Mouse (Mus musculus) neutrophil, adult 59 days (primary cell): Measurements from ENCODE around the gene Entr1. TPM values are rescaled to one million over a fixed set of nuclear protein-coding genes. Genes with fewer than 3 reads are reported as not detected.

ENCODE experiments used
- total RNA-seq, 2 experiments: library from RNA; stranded (reverse); gene quantifications; 1 replicate in 1 of 2; 2 replicates in 1 of 2; pipeline ENCODE4 v1.2.4; 2023

Entr1 gene
- total RNA-seq: 100 to 1,000 TPM in 1 of 2 experiments, 10 to 100 TPM in 1; 96.3 to 106 TPM

GRCm38 (mm10) chr2:26389154-26389690 lies at the start of gene Entr1, which contains the start of gene Pmpca:
Gene Entr1 (minus strand): TSS chr2:26389316.
Gene Pmpca (plus strand): TSS chr2:26389339.

GRCm38 (mm10) chr2:26408515-26409356 lies 19.6 kb upstream of the Entr1 start, which contains the start of gene Inpp5e:
Gene Inpp5e (minus strand): TSS chr2:26409203.

GRCm38 (mm10) chr2:26380131-26380771 lies 8.9 kb downstream of the Entr1 start, which contains the start of gene Snapc4:
Gene Snapc4 (minus strand): TSS chr2:26380653.

GRCm38 (mm10) chr2:26360772-26361171 lies 28.3 kb downstream of the Entr1 start, which contains the start of gene Card9:
Gene Card9 (minus strand): TSS chr2:26360918.

GRCm38 (mm10) chr2:26351358-26352290 lies 37.5 kb downstream of the Entr1 start, which contains the start of gene Dnlz:
Gene Dnlz (minus strand): TSS chr2:26352110.

Other genes with a start within 250 kb of the Entr1 start
- gene Lhx3, start 181.0 kb downstream of the Entr1 start, total RNA-seq: not detected
- gene Qsox2, start 151.8 kb downstream of the Entr1 start, total RNA-seq: 1 to 10 TPM; 3.4 to 4.1 TPM
- not detected for gene Ccdc187, start 94.8 kb downstream of the Entr1 start, total RNA-seq
- 10 to 100 TPM; 11.2 to 15.7 TPM for gene Gpsm1, start 73.8 kb downstream of the Entr1 start, total RNA-seq
- 1 to 10 TPM; 4.3 to 6.1 TPM for gene Dnlz, start 37.2 kb downstream of the Entr1 start, total RNA-seq
- 100 to 1,000 TPM; 164 to 201 TPM for gene Card9, start 28.4 kb downstream of the Entr1 start, total RNA-seq
- gene Snapc4, start 8.7 kb downstream of the Entr1 start, total RNA-seq: 10 to 100 TPM; 17.2 to 17.3 TPM
- gene Pmpca, start within 50 bp of the Entr1 start, total RNA-seq: 10 to 100 TPM; 53.7 to 55.0 TPM
- 10 to 100 TPM; 18.7 to 18.9 TPM for gene Inpp5e, start 19.9 kb upstream of the Entr1 start, total RNA-seq
- 10 to 100 TPM; 50.4 to 53.5 TPM for gene Sec16a, start 55.9 kb upstream of the Entr1 start, total RNA-seq
- gene Notch1, start 127.3 kb upstream of the Entr1 start, total RNA-seq: 100 to 1,000 TPM; 180 to 243 TPM
- 1 to 10 TPM; 5.3 to 5.7 TPM for gene Egfl7, start 190.7 kb upstream of the Entr1 start, total RNA-seq
- not detected for gene Gm20532, start 197.3 kb upstream of the Entr1 start, total RNA-seq
- gene Agpat2, start 215.1 kb upstream of the Entr1 start, total RNA-seq: 100 to 1,000 TPM; 106 to 112 TPM
- gene Fam69b, start 239.1 kb upstream of the Entr1 start, total RNA-seq: 1 to 10 TPM; 1.4 TPM